Mouse (Mus musculus) spleen, adult 2 months (tissue): ENCODE measurements around the gene Rbm12. TPM values are rescaled to one million over a fixed set of nuclear protein-coding genes. Genes with fewer than 3 reads are reported as not detected.
A peak's percentile ranks its signal among the peaks of the same experiment; 100 is the strongest.

Experiments used
- DNase-seq, 2 experiments: peaks; one replicate each; pipeline versions ENCODE4 v3.0.0 to v3.0.0-alpha.2; 2012 to 2021; ENCODE audit warnings: low spot score in 2 of 2, low read depth in 1 of 2
- H3K27ac ChIP-seq: fragments of 200-500 bp; 2 replicates; pipeline ENCODE4 v1.5.1; 2012; ENCODE audit warnings: low read length, inconsistent platforms; ENCODE audit not compliant: insufficient read depth
- H3K27me3 ChIP-seq: fragments of 200-500 bp; 2 replicates; pipeline ENCODE4 v1.6.1; 2012; ENCODE audit warnings: mild to moderate bottlenecking, moderate library complexity, low read length, inconsistent platforms; ENCODE audit not compliant: control insufficient read depth, insufficient read depth
- H3K36me3 ChIP-seq: fragments of 200-500 bp; 2 replicates; pipeline ENCODE4 v1.6.1; 2012; ENCODE audit warnings: mild to moderate bottlenecking, low read length, inconsistent platforms; ENCODE audit not compliant: control insufficient read depth, insufficient read depth
- H3K4me1 ChIP-seq: fragments of 200-500 bp; 2 replicates; pipeline ENCODE4 v1.6.1; 2011; ENCODE audit warnings: inconsistent platforms; ENCODE audit not compliant: control insufficient read depth, insufficient read depth, insufficient read length
- H3K4me3 ChIP-seq: fragments of 200-500 bp; 2 replicates; pipeline ENCODE4 v1.5.1; 2011; ENCODE audit warnings: mild to moderate bottlenecking, inconsistent platforms; ENCODE audit not compliant: insufficient read depth, insufficient read length; ENCODE audit errors: extremely low read depth
- CTCF ChIP-seq: fragments of 200-500 bp; IDR thresholded peaks from 2 replicates; pipeline ENCODE4 v1.5.1; 2011; ENCODE audit warnings: mild to moderate bottlenecking, inconsistent platforms; ENCODE audit not compliant: insufficient read depth, insufficient read length, insufficient replicate concordance; ENCODE audit errors: extremely low read depth
- POLR2A ChIP-seq: fragments of 200-500 bp; IDR thresholded peaks from 2 replicates; pipeline ENCODE4 v1.6.1; 2011; ENCODE audit warnings: low read depth, low read length, inconsistent platforms
- WGBS: fragments of 180-500 bp; shearing (Covaris S2); methylation state at CpG from one replicate; pipeline ENCODE4 v1.1.7; 2018; 5-methylcytosine and 5-hydroxymethylcytosine counted together
- polyA plus RNA-seq: library from polyadenylated mRNA; depleted of rRNA; stranded (reverse); fragments of >200 nt; gene quantifications from 2 replicates; pipeline ENCODE4 v1.2.3, GENCODE M21; 2012; rRNA removed

Gene Rbm12
- polyA plus RNA-seq, result 22.6 and 25.3 TPM in 2 replicates

GRCm38 (mm10) chr2:156111358-156112079 lies at the start of gene Rbm12, which contains the start of gene Cpne1:
Gene Rbm12 (minus strand): TSS chr2:156111978.
Gene Cpne1 (minus strand): TSS chr2:156111965.
- no peaks in the 10 kb centered on the region for H3K36me3 ChIP-seq
- under 1% methylated on average over 68 of the region's 74 CpGs for WGBS
- peaks cover 2% of the 10 kb centered on the region; the same call in 1 of the 2 replicates for H3K4me1 ChIP-seq
- no peaks in the 10 kb centered on the region for H3K27me3 ChIP-seq
- H3K4me3 ChIP-seq, result peak within 1 kb of the TSS; percentile 98
- TF ChIP-seq CTCF (no peak), POLR2A (peak; percentile 71; the same call in 1 of the 2 replicates)
- peak; percentile 76 to 91 for DNase-seq
- H3K27ac ChIP-seq, result peak within 1 kb of the TSS; percentile 95

DNA sequence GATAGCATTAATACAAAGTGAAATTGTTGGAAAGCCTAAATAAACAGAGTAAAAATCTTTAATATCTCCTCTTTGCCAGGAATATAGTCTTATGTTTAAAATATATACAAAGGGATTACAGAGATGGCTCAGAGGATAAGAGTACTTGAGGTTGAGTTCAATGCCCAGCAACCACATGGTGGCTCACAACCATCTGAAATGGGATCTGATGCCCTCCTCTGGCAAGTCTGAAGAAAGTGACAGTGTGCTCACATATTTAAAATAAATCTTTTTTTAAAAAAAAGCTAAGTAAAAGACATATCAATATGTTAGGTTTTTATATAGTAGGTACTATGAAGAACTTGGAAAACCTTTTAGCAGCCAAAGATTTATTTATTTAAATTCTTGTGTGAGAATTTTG lies 39.8 kb upstream of the Rbm12 start:
- no peak for DNase-seq
- Histone ChIP-seq H3K4me3 (no peak overlapping the region), H3K36me3 (peaks cover 35% of the 10 kb centered on the region), H3K4me1 (no peaks in the 10 kb centered on the region), H3K27ac (no peak overlapping the region), H3K27me3 (no peaks in the 10 kb centered on the region)
- no peak for TF ChIP-seq CTCF
- no peak for TF ChIP-seq POLR2A

- H3K27ac ChIP-seq, result no peak overlapping the region
- H3K4me1 ChIP-seq, result no peaks in the 10 kb centered on the region
- TF ChIP-seq CTCF (no peak), POLR2A (no peak)
- 87% methylated on average over 3 of the region's 3 CpGs for WGBS
- DNase-seq, result no peak
- H3K36me3 ChIP-seq, result peaks cover 24% of the 10 kb centered on the region
- no peaks in the 10 kb centered on the region for H3K27me3 ChIP-seq
- no peak overlapping the region; the same call in 1 of the 2 replicates for H3K4me3 ChIP-seq
Observed at GRCm38 (mm10) chr2:156147316-156147915, 35.6 kb upstream of the Rbm12 start.

GRCm38 (mm10) chr2:156146272-156146989 lies 34.7 kb upstream of the Rbm12 start:
- peaks cover 23% of the 10 kb centered on the region for H3K36me3 ChIP-seq
- H3K4me3 ChIP-seq, result no peak overlapping the region
- 61% methylated on average over 5 of the region's 5 CpGs for WGBS
- no peak overlapping the region for H3K27ac ChIP-seq
- no peaks in the 10 kb centered on the region for H3K27me3 ChIP-seq
- no peak for DNase-seq
- no peak for TF ChIP-seq POLR2A
- TF ChIP-seq CTCF, result no peak
- no peaks in the 10 kb centered on the region for H3K4me1 ChIP-seq

- Histone ChIP-seq H3K4me3 (no peak overlapping the region), H3K36me3 (peaks cover 22% of the 10 kb centered on the region), H3K4me1 (no peaks in the 10 kb centered on the region), H3K27me3 (no peaks in the 10 kb centered on the region), H3K27ac (no peak overlapping the region)
- WGBS, result 75% methylated on average over 11 of the region's 11 CpGs
- TF ChIP-seq CTCF (no peak), POLR2A (no peak)
- no peak for DNase-seq
Observed at GRCm38 (mm10) chr2:156145486-156146130, 33.8 kb upstream of the Rbm12 start.

GRCm38 (mm10) chr2:156143953-156144724 lies 32.4 kb upstream of the Rbm12 start, which contains the start of the genes Romo1 and Nfs1:
Gene Romo1 (plus strand): TSS chr2:156144039.
Gene Nfs1 (minus strand): TSS chr2:156144186.
- no peak for TF ChIP-seq CTCF
- TF ChIP-seq POLR2A, result peak; percentile 51
- no peaks in the 10 kb centered on the region for H3K4me1 ChIP-seq
- under 1% methylated on average over 70 of the region's 70 CpGs for WGBS
- peaks cover 20% of the 10 kb centered on the region for H3K36me3 ChIP-seq
- peak within 1 kb of the TSS; percentile 86 for H3K27ac ChIP-seq
- peak; percentile 84 to 91 for DNase-seq
- no peaks in the 10 kb centered on the region for H3K27me3 ChIP-seq
- H3K4me3 ChIP-seq, result peak within 1 kb of the TSS; percentile 90
